Comparison of ENCODE assay signal across 30 mouse cellular contexts in the genomic region with DNA sequence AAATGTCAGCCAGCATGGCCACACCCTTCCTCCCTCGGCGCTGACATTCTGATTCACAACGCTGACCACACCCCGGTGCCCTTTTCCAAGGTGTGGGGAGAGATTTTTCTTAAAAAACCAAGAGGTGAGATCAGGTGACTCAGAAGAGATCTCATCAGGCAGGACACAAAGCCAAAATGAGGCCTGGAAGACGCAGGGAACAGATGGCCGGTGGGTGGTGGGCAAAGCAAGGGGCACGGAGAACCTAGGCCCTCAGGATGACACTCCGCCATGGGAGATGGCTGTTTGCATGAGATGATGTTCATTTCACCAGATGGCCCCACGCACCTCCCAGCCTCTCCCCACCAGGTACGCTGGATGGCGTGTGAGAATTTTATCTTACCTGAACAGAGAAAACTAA. TPM values are rescaled to one million over a fixed set of nuclear protein-coding genes. Genes with fewer than 3 reads are reported as not detected.
DNase-seq lines count a peak whose midpoint lies in the region; TF ChIP-seq lines count a peak whose summit lies in the region.
"Had no signal": no experiment of that assay in that cellular context is flagged by ENCODE, and none has a peak within 500 bp of the region (broad histone marks: within the 10 kb centered on the region; RNA-seq: fewer than 3 reads in every experiment).

No protein-coding gene starts in this region.

- peaks cover 22% of the 10 kb centered on the region for H3K4me1 ChIP-seq in cerebellum, adult 2 months (ENCODE audit: control insufficient read depth, insufficient read depth, low read length)
- H3K4me1 ChIP-seq: limb, embryonic 15.5 days; liver, embryonic 13.5 days; megakaryocyte, embryonic 14.5 days; midbrain, embryonic 12.5 days had no signal

- DNase-seq in left cerebral cortex, postnatal 4 days = peak; percentile 46
- no peak for DNase-seq in left cerebral cortex, postnatal 10 days (ENCODE audit: extremely low spot score in 1 of 2, low spot score in 2 of 2)
- peak; percentile 60 to 79 for DNase-seq in cerebellum, adult 2 months
- DNase-seq in cerebellum, postnatal 14 days = peak; percentile 77 to 89
- no peak for DNase-seq in ovary, postnatal 36 days (ENCODE audit: low spot score)
- DNase-seq in kidney, postnatal 36 days = no peak
- DNase-seq in layer of hippocampus, adult 11-12 months (ENCODE audit: low spot score) = no peak
- DNase-seq: adrenal gland, adult 2 months; gastrocnemius, adult 2 months; gastrocnemius, postnatal 36 days; heart, adult 2 months; heart, postnatal 10 days; kidney, adult 11 months; kidney, postnatal 14 days; liver, embryonic 13.5 days; lung, adult 18-20 months; lung, postnatal 4 days; right cerebral cortex, postnatal 25 days; spleen, adult 18-20 months; thymus, postnatal 14 days had no signal

- no peak overlapping the region for H3K4me3 ChIP-seq in cerebellum, adult 2 months (replicated peaks; ENCODE audit: insufficient read depth, low read depth, low read length)
- H3K4me3 ChIP-seq: erythroblast, embryonic 14.5 days; gastrocnemius, adult 2 months; heart, adult 2 months; heart, embryonic 13.5 days; limb, embryonic 10.5 days; limb, embryonic 15.5 days; liver, embryonic 13.5 days; megakaryocyte, embryonic 14.5 days; midbrain, embryonic 12.5 days; neural tube, embryonic 13.5 days had no signal

- peak overlapping the region; percentile 68 for H3K27ac ChIP-seq in cerebellum, adult 2 months (ENCODE audit: insufficient read depth, low read length)
- H3K27ac ChIP-seq: gastrocnemius, adult 2 months; heart, adult 2 months; heart, embryonic 13.5 days; hindbrain, embryonic 14.5 days; limb, embryonic 10.5 days; limb, embryonic 15.5 days; liver, embryonic 13.5 days; midbrain, embryonic 12.5 days; neural tube, embryonic 13.5 days had no signal

- no peaks in the 10 kb centered on the region for H3K27me3 ChIP-seq in cerebellum, adult 2 months (ENCODE audit: control insufficient read depth, insufficient read depth, low read length)
- H3K27me3 ChIP-seq: heart, embryonic 13.5 days; limb, embryonic 15.5 days; liver, embryonic 13.5 days; midbrain, embryonic 12.5 days; neural tube, embryonic 13.5 days had no signal

- 19% methylated on average over 11 of the region's 11 CpGs for WGBS in cerebellum, adult 2 months

- intact Hi-C loops in left cerebral cortex, postnatal 4 days (cut with DNase I) = no loop called here
- intact Hi-C loops in left cerebral cortex, postnatal 10 days (cut with DNase I) = no loop called here

- TF ChIP-seq POLR2A in cerebellum, adult 2 months (IDR thresholded peaks at IDR 0.05; ENCODE audit: borderline replicate concordance, insufficient read depth, low read length) = no peak

- TF ChIP-seq CTCF in cerebellum, adult 2 months (IDR thresholded peaks at IDR 0.05; ENCODE audit: borderline replicate concordance, insufficient read depth, low read depth, low read length) = no peak

RNA-seq across cellular contexts. Expression of gene D430041D05Rik, which starts 21.6 kb away (rescaled TPM):
- 100 to 1,000 TPM; 110 TPM for total RNA-seq in left cerebral cortex, postnatal 4 days (2021)
- 10 to 100 TPM; 94.4 to 99.5 TPM for total RNA-seq in left cerebral cortex, postnatal 10 days (2021)
- 33.5 and 37.4 TPM in 2 replicates for polyA plus RNA-seq in cerebellum, adult 2 months (2012; rRNA removed)
- total RNA-seq: common myeloid progenitor, adult 5-6 weeks; hematopoietic stem cell, adult 5-6 weeks had no signal
- polyA plus RNA-seq: erythroblast, embryonic 14.5 days had no signal

Comparison
In these comparisons a context has a peak if more than half of its experiments do, and no peak if none do; other contexts are left out.
1. DNase-seq: peak in left cerebral cortex, postnatal 4 days (single experiment), cerebellum, adult 2 months (2 of 2) and cerebellum, postnatal 14 days (2 of 2); none in left cerebral cortex, postnatal 10 days (0 of 2), ovary, postnatal 36 days (single experiment), kidney, postnatal 36 days (0 of 2) and layer of hippocampus, adult 11-12 months (single experiment).